Mouse (Mus musculus): ENCODE results near the gene D430041D05Rik. TPM values are rescaled to one million over a fixed set of nuclear protein-coding genes. Genes with fewer than 3 reads are reported as not detected.

Gene D430041D05Rik
- polyA plus RNA-seq, 1 experiment from 2014 or later = 5.7 TPM

- H3K9ac ChIP-seq = 0 out of 2 replicates have a peak overlapping the region, but pooled peaks have one; percentile 49
- no peaks in the 10 kb centered on the region for H3K27me3 ChIP-seq
- peak; percentile 25; the same call in 1 of the 2 replicates for ATAC-seq (ENCODE audit: low read depth)
- H3K36me3 ChIP-seq = 0 out of 2 replicates have a peak, but pooled peaks cover 8% of the 10 kb centered on the region
- 50% methylated on average over 5 of the region's 5 CpGs for WGBS
- no peaks in the 10 kb centered on the region for H3K9me3 ChIP-seq
- H3K4me2 ChIP-seq = peak overlapping the region; percentile 7; the same call in 1 of the 2 replicates
- no peak overlapping the region for H3K4me3 ChIP-seq
- peak overlapping the region; percentile 67; the same call in 1 of the 2 replicates for H3K27ac ChIP-seq (replicated peaks)
- H3K4me1 ChIP-seq (replicated peaks) = peaks cover 22% of the 10 kb centered on the region
Measured at GRCm38 (mm10) chr2:104208415-104208814, 202.4 kb downstream of the D430041D05Rik start.

GRCm38 (mm10) chr2:104207948-104208347 lies 202.9 kb downstream of the D430041D05Rik start:
- ATAC-seq (ENCODE audit: low read depth) = peak; percentile 93
- peak overlapping the region; percentile 49; the same call in 1 of the 2 replicates for H3K9ac ChIP-seq
- WGBS = 25% methylated on average over 10 of the region's 10 CpGs
- peaks cover 22% of the 10 kb centered on the region for H3K4me1 ChIP-seq (replicated peaks)
- H3K4me3 ChIP-seq = no peak overlapping the region
- H3K36me3 ChIP-seq = 0 out of 2 replicates have a peak, but pooled peaks cover 5% of the 10 kb centered on the region
- peak overlapping the region; percentile 67; the same call in 1 of the 2 replicates for H3K27ac ChIP-seq (replicated peaks)
- peak overlapping the region; percentile 7 for H3K4me2 ChIP-seq
- H3K9me3 ChIP-seq = no peaks in the 10 kb centered on the region
- H3K27me3 ChIP-seq = no peaks in the 10 kb centered on the region

DNA sequence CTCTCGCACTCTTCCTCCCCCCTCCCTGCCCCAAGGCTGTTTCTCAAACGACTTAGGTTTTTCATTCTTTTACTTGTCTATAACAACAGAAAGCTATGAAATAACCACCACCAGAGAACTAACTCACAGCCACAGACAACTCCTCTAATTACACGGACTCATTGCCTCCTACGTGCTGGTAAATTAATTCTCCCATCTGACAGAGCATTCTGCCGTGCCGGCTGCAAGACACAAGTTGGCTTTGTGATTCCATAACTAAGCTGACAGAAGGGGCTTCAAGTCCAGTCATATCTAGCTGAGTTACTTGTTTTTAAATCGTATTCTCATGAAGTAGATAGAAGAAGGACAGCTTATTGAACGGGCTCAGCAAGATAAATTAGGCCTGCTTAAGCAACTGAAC lies 205.2 kb downstream of the D430041D05Rik start:
- 41% methylated on average over 8 of the region's 8 CpGs for WGBS
- no peak for ATAC-seq (ENCODE audit: low read depth)
- H3K27me3 ChIP-seq = no peaks in the 10 kb centered on the region

DNA sequence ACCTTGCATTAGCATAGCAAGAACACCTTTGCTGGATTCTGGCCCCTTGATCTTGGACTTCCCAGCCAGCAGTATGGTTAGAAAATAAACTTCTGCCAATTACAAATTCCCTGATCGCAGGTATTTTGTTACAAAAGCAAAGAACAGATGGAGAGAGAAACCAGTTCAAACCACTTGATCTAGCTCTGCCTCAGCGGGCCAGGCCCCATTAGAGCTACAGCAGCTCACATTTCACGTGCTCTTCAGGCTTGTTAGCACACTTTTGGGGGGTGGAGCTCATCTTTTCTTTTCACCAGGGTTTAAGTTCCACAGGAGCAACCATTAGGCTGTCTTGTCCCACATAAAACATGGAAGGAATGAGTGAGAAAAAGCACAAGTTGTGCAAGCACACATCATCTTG lies 210.6 kb downstream of the D430041D05Rik start:
- Histone ChIP-seq H3K27ac (replicated peaks) (no peak overlapping the region), H3K4me3 (no peak overlapping the region), H3K36me3 (peaks cover 21% of the 10 kb centered on the region), H3K4me2 (no peak overlapping the region), H3K27me3 (no peaks in the 10 kb centered on the region), H3K9me3 (no peaks in the 10 kb centered on the region), H3K4me1 (replicated peaks) (no peaks in the 10 kb centered on the region), H3K9ac (no peak overlapping the region)
- ATAC-seq (ENCODE audit: low read depth) = no peak
- 48% methylated on average over 3 of the region's 3 CpGs for WGBS

More for the DNA sequence above, 205.2 kb downstream of the D430041D05Rik start:
- no peak overlapping the region for H3K27ac ChIP-seq (replicated peaks)
- H3K4me1 ChIP-seq (replicated peaks) = peaks cover 22% of the 10 kb centered on the region
- H3K9me3 ChIP-seq = no peaks in the 10 kb centered on the region
- H3K4me2 ChIP-seq = no peak overlapping the region
- no peak overlapping the region for H3K9ac ChIP-seq
- H3K4me3 ChIP-seq = no peak overlapping the region
- peaks cover 11% of the 10 kb centered on the region; the same call in 1 of the 2 replicates for H3K36me3 ChIP-seq

DNA sequence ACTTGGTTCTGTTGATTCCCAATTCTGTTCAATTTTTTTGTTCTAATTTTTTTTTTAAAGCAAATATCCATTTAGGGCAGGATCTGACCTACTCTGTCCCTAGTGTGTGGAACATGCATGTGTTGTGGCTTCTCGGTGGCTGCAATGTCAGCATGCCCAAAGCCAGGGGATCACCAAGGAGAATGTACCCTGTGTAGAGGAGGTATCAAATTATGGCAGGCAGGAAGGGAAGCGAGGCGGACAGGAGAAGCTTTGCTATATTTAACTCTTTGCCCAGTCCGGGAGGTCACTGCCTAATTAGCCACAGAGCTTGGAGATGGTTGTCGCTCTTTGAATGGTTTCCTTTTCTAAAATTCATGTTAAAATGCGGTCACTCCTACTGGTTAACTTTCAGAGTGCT lies 212.6 kb downstream of the D430041D05Rik start:
- ATAC-seq (ENCODE audit: low read depth) = no peak
- H3K36me3 ChIP-seq = peaks cover 16% of the 10 kb centered on the region
- no peaks in the 10 kb centered on the region for H3K4me1 ChIP-seq (replicated peaks)
- no peak overlapping the region for H3K27ac ChIP-seq (replicated peaks)
- WGBS = 91% methylated on average over 6 of the region's 6 CpGs
- no peaks in the 10 kb centered on the region for H3K27me3 ChIP-seq
- no peak overlapping the region for H3K4me2 ChIP-seq
- no peaks in the 10 kb centered on the region for H3K9me3 ChIP-seq
- H3K4me3 ChIP-seq = no peak overlapping the region
- no peak overlapping the region for H3K9ac ChIP-seq

- no peak overlapping the region for H3K4me2 ChIP-seq
- H3K9me3 ChIP-seq = no peaks in the 10 kb centered on the region
- no peak for ATAC-seq (ENCODE audit: low read depth)
- 30% methylated on average over 3 of the region's 3 CpGs for WGBS
- H3K36me3 ChIP-seq = peaks cover 16% of the 10 kb centered on the region
- no peak overlapping the region for H3K9ac ChIP-seq
- H3K27ac ChIP-seq (replicated peaks) = no peak overlapping the region
- H3K4me1 ChIP-seq (replicated peaks) = no peaks in the 10 kb centered on the region
- no peaks in the 10 kb centered on the region for H3K27me3 ChIP-seq
- H3K4me3 ChIP-seq = no peak overlapping the region
Measured at GRCm38 (mm10) chr2:104197281-104197680, 213.5 kb downstream of the D430041D05Rik start.

DNA sequence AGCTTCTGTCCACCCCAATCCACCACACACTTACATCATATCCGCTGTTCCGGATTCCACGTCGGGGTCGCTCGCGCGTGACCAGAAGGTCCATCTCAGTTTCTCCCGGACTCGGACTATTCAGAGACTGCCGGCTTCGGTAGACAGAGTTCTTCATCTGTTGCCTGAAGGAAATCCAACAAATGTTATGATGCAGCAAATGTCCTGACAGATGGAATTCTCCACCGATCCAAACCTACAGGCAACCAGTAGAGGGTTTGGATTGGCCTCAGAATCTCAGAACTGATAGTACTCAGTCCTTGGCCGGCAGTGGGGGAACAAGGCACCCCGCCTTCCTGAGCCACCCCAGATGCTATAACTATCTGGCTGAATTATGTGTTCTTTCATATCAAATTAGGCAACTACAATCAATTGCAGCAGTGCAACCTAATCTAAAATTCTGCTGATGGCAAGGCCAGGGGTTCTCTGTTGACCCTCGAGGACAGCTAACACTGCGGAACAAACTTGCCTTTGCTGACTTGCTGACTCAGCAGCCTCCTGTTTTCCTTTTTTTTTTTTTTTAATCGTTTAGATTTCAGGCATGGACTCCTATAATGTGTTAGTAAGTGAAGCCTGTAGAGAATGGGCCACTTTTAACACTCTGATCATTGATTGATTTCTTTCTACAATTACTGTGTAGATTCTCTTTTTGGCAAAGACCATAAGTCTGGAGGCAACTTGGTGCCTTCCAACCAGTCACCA lies 218.2 kb downstream of the D430041D05Rik start:
- ATAC-seq (ENCODE audit: low read depth) = no peak
- no peak overlapping the region for H3K9ac ChIP-seq
- no peaks in the 10 kb centered on the region for H3K27me3 ChIP-seq
- 91% methylated on average over 18 of the region's 18 CpGs for WGBS
- no peak overlapping the region for H3K4me3 ChIP-seq
- H3K27ac ChIP-seq (replicated peaks) = no peak overlapping the region
- H3K4me2 ChIP-seq = no peak overlapping the region
- H3K9me3 ChIP-seq = no peaks in the 10 kb centered on the region
- H3K36me3 ChIP-seq = no peaks in the 10 kb centered on the region
- H3K4me1 ChIP-seq (replicated peaks) = no peaks in the 10 kb centered on the region

GRCm38 (mm10) chr2:104191723-104192122 lies 219.1 kb downstream of the D430041D05Rik start:
- Histone ChIP-seq H3K27ac (replicated peaks) (no peak overlapping the region), H3K4me1 (replicated peaks) (no peaks in the 10 kb centered on the region), H3K4me2 (no peak overlapping the region), H3K9me3 (no peaks in the 10 kb centered on the region), H3K9ac (no peak overlapping the region), H3K27me3 (no peaks in the 10 kb centered on the region), H3K36me3 (no peaks in the 10 kb centered on the region), H3K4me3 (no peak overlapping the region)
- no peak for ATAC-seq (ENCODE audit: low read depth)
- WGBS = 73% methylated on average over 2 of the region's 2 CpGs

- 0 out of 2 replicates have a peak, but pooled peaks cover 3% of the 10 kb centered on the region for H3K36me3 ChIP-seq
- 86% methylated on average over 2 of the region's 2 CpGs for WGBS
- no peak overlapping the region for H3K4me3 ChIP-seq
- no peaks in the 10 kb centered on the region for H3K4me1 ChIP-seq (replicated peaks)
- H3K9ac ChIP-seq = no peak overlapping the region
- H3K4me2 ChIP-seq = no peak overlapping the region
- no peaks in the 10 kb centered on the region for H3K9me3 ChIP-seq
- H3K27me3 ChIP-seq = no peaks in the 10 kb centered on the region
- H3K27ac ChIP-seq (replicated peaks) = no peak overlapping the region
- no peak for ATAC-seq (ENCODE audit: low read depth)
Measured at GRCm38 (mm10) chr2:104188859-104189258, 222.0 kb downstream of the D430041D05Rik start.

- 76% methylated on average over 3 of the region's 3 CpGs for WGBS
- Histone ChIP-seq H3K4me2 (no peak overlapping the region), H3K4me1 (replicated peaks) (no peaks in the 10 kb centered on the region), H3K27ac (replicated peaks) (no peak overlapping the region), H3K9me3 (no peaks in the 10 kb centered on the region), H3K4me3 (no peak overlapping the region), H3K9ac (no peak overlapping the region), H3K36me3 (0 out of 2 replicates have a peak, but pooled peaks cover 3% of the 10 kb centered on the region), H3K27me3 (no peaks in the 10 kb centered on the region)
- no peak for ATAC-seq (ENCODE audit: low read depth)
Measured at GRCm38 (mm10) chr2:104187073-104187472, 223.7 kb downstream of the D430041D05Rik start.

DNA sequence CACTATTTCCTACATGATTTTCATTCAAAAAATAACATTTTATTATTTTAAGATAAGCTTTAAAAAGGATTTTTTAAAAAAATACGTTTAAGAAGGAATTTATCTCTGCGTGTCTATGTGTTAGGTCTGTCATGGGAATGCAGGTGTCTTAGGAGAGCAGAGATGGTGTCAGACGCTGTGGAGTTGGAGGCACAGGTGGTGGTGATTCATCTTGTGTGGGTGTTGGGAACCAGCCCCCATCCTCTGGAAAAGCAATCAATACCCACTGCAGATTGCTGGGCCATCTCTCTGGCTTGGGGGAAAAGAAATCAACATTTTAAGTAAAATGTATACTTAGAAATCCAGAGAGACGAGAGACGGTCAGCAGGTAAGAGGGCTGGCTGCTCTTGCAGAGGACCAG lies 225.2 kb downstream of the D430041D05Rik start:
- Histone ChIP-seq H3K9ac (no peak overlapping the region), H3K27me3 (no peaks in the 10 kb centered on the region), H3K36me3 (0 out of 2 replicates have a peak, but pooled peaks cover 3% of the 10 kb centered on the region), H3K4me2 (no peak overlapping the region), H3K4me3 (no peak overlapping the region), H3K27ac (replicated peaks) (no peak overlapping the region), H3K4me1 (replicated peaks) (no peaks in the 10 kb centered on the region), H3K9me3 (no peaks in the 10 kb centered on the region)
- ATAC-seq (ENCODE audit: low read depth) = no peak
- WGBS = 89% methylated on average over 5 of the region's 5 CpGs

GRCm38 (mm10) chr2:104184296-104184695 lies 226.5 kb downstream of the D430041D05Rik start:
- Histone ChIP-seq H3K4me3 (no peak overlapping the region), H3K4me1 (replicated peaks) (no peaks in the 10 kb centered on the region), H3K9me3 (no peaks in the 10 kb centered on the region), H3K27me3 (no peaks in the 10 kb centered on the region), H3K4me2 (no peak overlapping the region), H3K36me3 (0 out of 2 replicates have a peak, but pooled peaks cover 6% of the 10 kb centered on the region), H3K9ac (no peak overlapping the region), H3K27ac (replicated peaks) (no peak overlapping the region)
- WGBS = 71% methylated on average over 4 of the region's 4 CpGs
- no peak for ATAC-seq (ENCODE audit: low read depth)

Measured in neural tube, embryonic 13.5 days (tissue).